Mouse (Mus musculus) spleen, adult 2 months (tissue): ENCODE data around the gene Fam151a. TPM values are rescaled to one million over a fixed set of nuclear protein-coding genes. Genes with fewer than 3 reads are reported as not detected.
A peak's percentile ranks its signal among the peaks of the same experiment; 100 is the strongest.

Experiments
- DNase-seq, 2 experiments: peaks; one replicate each; pipeline versions ENCODE4 v3.0.0 to v3.0.0-alpha.2; 2012 to 2021; ENCODE audit warnings: low spot score in 2 of 2, low read depth in 1 of 2
- H3K27ac ChIP-seq: fragments of 200-500 bp; 2 replicates; pipeline ENCODE4 v1.5.1; 2012; ENCODE audit warnings: low read length, inconsistent platforms; ENCODE audit not compliant: insufficient read depth
- H3K27me3 ChIP-seq: fragments of 200-500 bp; 2 replicates; pipeline ENCODE4 v1.6.1; 2012; ENCODE audit warnings: mild to moderate bottlenecking, moderate library complexity, low read length, inconsistent platforms; ENCODE audit not compliant: control insufficient read depth, insufficient read depth
- H3K36me3 ChIP-seq: fragments of 200-500 bp; 2 replicates; pipeline ENCODE4 v1.6.1; 2012; ENCODE audit warnings: mild to moderate bottlenecking, low read length, inconsistent platforms; ENCODE audit not compliant: control insufficient read depth, insufficient read depth
- H3K4me1 ChIP-seq: fragments of 200-500 bp; 2 replicates; pipeline ENCODE4 v1.6.1; 2011; ENCODE audit warnings: inconsistent platforms; ENCODE audit not compliant: control insufficient read depth, insufficient read depth, insufficient read length
- H3K4me3 ChIP-seq: fragments of 200-500 bp; 2 replicates; pipeline ENCODE4 v1.5.1; 2011; ENCODE audit warnings: mild to moderate bottlenecking, inconsistent platforms; ENCODE audit not compliant: insufficient read depth, insufficient read length; ENCODE audit errors: extremely low read depth
- CTCF ChIP-seq: fragments of 200-500 bp; IDR thresholded peaks from 2 replicates; pipeline ENCODE4 v1.5.1; 2011; ENCODE audit warnings: mild to moderate bottlenecking, inconsistent platforms; ENCODE audit not compliant: insufficient read depth, insufficient read length, insufficient replicate concordance; ENCODE audit errors: extremely low read depth
- POLR2A ChIP-seq: fragments of 200-500 bp; IDR thresholded peaks from 2 replicates; pipeline ENCODE4 v1.6.1; 2011; ENCODE audit warnings: low read depth, low read length, inconsistent platforms
- whole genome bisulfite sequencing: fragments of 180-500 bp; shearing (Covaris S2); methylation state at CpG from one replicate; pipeline ENCODE4 v1.1.7; 2018; 5-methylcytosine and 5-hydroxymethylcytosine counted together
- polyA plus RNA-seq: library from polyadenylated mRNA; depleted of rRNA; stranded (reverse); fragments of >200 nt; gene quantifications from 2 replicates; pipeline ENCODE4 v1.2.3, GENCODE M21; 2012; rRNA removed

The Fam151a gene
- polyA plus RNA-seq, 1 experiment = 1.4 TPM

DNA sequence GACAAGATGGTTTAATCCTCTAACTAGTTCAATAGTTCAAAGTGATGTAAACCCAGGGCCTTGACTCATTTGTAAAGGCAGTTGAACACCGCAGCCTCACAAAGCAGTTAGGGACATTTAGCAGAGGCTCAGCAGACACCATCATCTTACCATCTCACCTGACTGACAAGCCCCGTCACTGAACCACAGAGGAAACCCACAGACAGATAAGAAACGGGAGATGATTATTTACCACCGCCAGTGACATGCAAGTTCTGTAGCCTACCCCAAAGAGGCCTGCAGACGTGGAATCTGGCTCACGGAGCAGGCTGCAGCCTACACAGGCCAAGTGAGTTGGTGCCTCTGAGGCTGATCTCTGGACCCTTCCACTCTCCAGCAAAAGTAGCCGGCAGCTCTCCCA lies 60.6 kb downstream of the Fam151a start:
- peak in 1 of 2 experiments; percentile 62 for DNase-seq
- 0 out of 2 replicates have a peak overlapping the region, but pooled peaks have one; percentile 17 for H3K27ac ChIP-seq

DNA sequence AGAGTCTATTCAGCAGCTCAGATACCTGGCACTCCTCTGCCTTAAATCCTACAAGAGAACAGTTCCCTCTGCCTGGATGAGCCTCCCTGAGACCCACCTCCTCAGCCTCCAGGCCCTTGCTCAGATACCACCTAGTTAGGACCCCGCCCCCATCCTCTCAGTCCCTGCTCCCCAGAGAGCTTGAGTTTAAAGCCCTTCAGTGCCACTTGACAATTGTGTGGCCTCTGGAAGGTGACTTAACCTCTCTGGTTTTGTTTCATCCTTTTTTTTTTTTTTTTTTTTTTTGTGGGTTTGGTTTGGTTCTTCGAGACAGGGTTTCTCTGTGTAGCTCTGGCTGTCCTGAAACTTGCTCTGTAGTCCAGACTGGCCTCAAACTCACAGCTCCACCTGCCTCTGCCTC lies 61.6 kb downstream of the Fam151a start:
- Histone ChIP-seq H3K36me3 (no peaks in the 10 kb centered on the region), H3K4me3 (no peak overlapping the region), H3K4me1 (no peaks in the 10 kb centered on the region; the same call in 1 of the 2 replicates), H3K27ac (no peak overlapping the region), H3K27me3 (no peaks in the 10 kb centered on the region)
- 50% methylated on average over 2 of the region's 2 CpGs for WGBS
- TF ChIP-seq CTCF = no peak
- TF ChIP-seq POLR2A = no peak
- no peak for DNase-seq

More for the DNA sequence above, 60.6 kb downstream of the Fam151a start:
- Histone ChIP-seq H3K4me1 (no peaks in the 10 kb centered on the region; the same call in 1 of the 2 replicates), H3K36me3 (no peaks in the 10 kb centered on the region), H3K27me3 (no peaks in the 10 kb centered on the region), H3K4me3 (no peak overlapping the region)
- 53% methylated on average over 7 of the region's 7 CpGs for whole genome bisulfite sequencing
- TF ChIP-seq CTCF (no peak), POLR2A (no peak)

Other genes starting within 250 kb of the Fam151a start
- 0.02 and 0.06 TPM in 2 replicates for gene Bsnd, start 241.6 kb upstream of the Fam151a start, polyA plus RNA-seq
- 22.7 and 31.7 TPM in 2 replicates for gene Dhcr24, start 172.9 kb upstream of the Fam151a start, polyA plus RNA-seq
- not detected in 2 replicates for gene Lexm, start 116.6 kb upstream of the Fam151a start, polyA plus RNA-seq
- 0.06 and 0.11 TPM in 2 replicates for gene Ttc22, start 111.5 kb upstream of the Fam151a start, polyA plus RNA-seq
- 7.6 and 10.8 TPM in 2 replicates for gene Pars2, start 82.8 kb upstream of the Fam151a start, polyA plus RNA-seq
- gene Ttc4, start 54.9 kb upstream of the Fam151a start, polyA plus RNA-seq = 34.7 and 37.6 TPM in 2 replicates
- gene Mroh7, start 3.0 kb upstream of the Fam151a start, polyA plus RNA-seq = 1.0 and 2.1 TPM in 2 replicates
- 5.5 and 7.7 TPM in 2 replicates for gene Acot11, start 71.1 kb downstream of the Fam151a start, polyA plus RNA-seq
- gene Ssbp3, start 176.8 kb downstream of the Fam151a start, polyA plus RNA-seq = 27.8 and 33.8 TPM in 2 replicates